Mouse (Mus musculus): ENCODE measurements around the gene N4bp1. TPM values are rescaled to one million over a fixed set of nuclear protein-coding genes. Genes with fewer than 3 reads are reported as not detected.

The N4bp1 gene
- polyA plus RNA-seq, 1 experiment: 7.6 TPM

GRCm38 (mm10) chr8:86798141-86798540, 86.9 kb downstream of the N4bp1 start:
- H3K27me3 ChIP-seq (ENCODE audit: control insufficient read depth, insufficient read depth, insufficient read length): no peaks in the 10 kb centered on the region
- no peaks in the 10 kb centered on the region for H3K79me2 ChIP-seq (ENCODE audit: control insufficient read depth, insufficient read depth)
- no peak overlapping the region for H3ac ChIP-seq (ENCODE audit: control insufficient read depth, insufficient read length)
- peak in 2 of 3 experiments; percentile 31 to 76 for TF ChIP-seq MYOG (IDR thresholded peaks at IDR 0.05; ENCODE audit: control insufficient read depth in 1 of 3, insufficient read depth in 1 of 3, insufficient read length in 2 of 3, low read depth in 2 of 3)
- TF ChIP-seq E2F4 (IDR thresholded peaks at IDR 0.05; ENCODE audit: insufficient read depth): no peak
- no peak for TF ChIP-seq POLR2A (IDR thresholded peaks at IDR 0.05; ENCODE audit: insufficient read length, low read depth)
- peak in 1 of 3 experiments; percentile 73 for TF ChIP-seq MYOD1 (IDR thresholded peaks at IDR 0.05; ENCODE audit: control insufficient read depth in 1 of 3, insufficient read length in 2 of 3, low read depth in 2 of 3)
- peak overlapping the region; percentile 18 for H3K4me2 ChIP-seq (ENCODE audit: low read depth)
- H3K36me3 ChIP-seq (ENCODE audit: control insufficient read depth, insufficient read depth): no peaks in the 10 kb centered on the region
- no peak overlapping the region for H3K4me3 ChIP-seq

GRCm38 (mm10) chr8:86797705-86798104, 87.4 kb downstream of the N4bp1 start:
- H3K79me2 ChIP-seq (ENCODE audit: control insufficient read depth, insufficient read depth): no peaks in the 10 kb centered on the region
- H3K27me3 ChIP-seq (ENCODE audit: control insufficient read depth, insufficient read depth, insufficient read length): no peaks in the 10 kb centered on the region
- H3ac ChIP-seq (ENCODE audit: control insufficient read depth, insufficient read length): no peak overlapping the region
- H3K4me3 ChIP-seq: no peak overlapping the region
- no peaks in the 10 kb centered on the region for H3K36me3 ChIP-seq (ENCODE audit: control insufficient read depth, insufficient read depth)
- TF ChIP-seq MYOG (IDR thresholded peaks at IDR 0.05; ENCODE audit: control insufficient read depth in 1 of 3, insufficient read depth in 1 of 3, insufficient read length in 2 of 3, low read depth in 2 of 3) (peak in 2 of 3 experiments; percentile 4 to 71), E2F4 (IDR thresholded peaks at IDR 0.05; ENCODE audit: insufficient read depth) (no peak), MYOD1 (IDR thresholded peaks at IDR 0.05; ENCODE audit: control insufficient read depth in 1 of 3, insufficient read length in 2 of 3, low read depth in 2 of 3) (peak in 2 of 3 experiments; percentile 5 to 60)
- H3K4me2 ChIP-seq (ENCODE audit: low read depth): peak overlapping the region; percentile 18

GRCm38 (mm10) chr8:86794716-86795115, 90.3 kb downstream of the N4bp1 start:
- H3K4me3 ChIP-seq: no peak overlapping the region
- no peaks in the 10 kb centered on the region for H3K79me2 ChIP-seq (ENCODE audit: control insufficient read depth, insufficient read depth)
- H3K27me3 ChIP-seq (ENCODE audit: control insufficient read depth, insufficient read depth, insufficient read length): no peaks in the 10 kb centered on the region
- no peak overlapping the region for H3K4me2 ChIP-seq (ENCODE audit: low read depth)
- H3K36me3 ChIP-seq (ENCODE audit: control insufficient read depth, insufficient read depth): no peaks in the 10 kb centered on the region
- TF ChIP-seq MYOG (IDR thresholded peaks at IDR 0.05; ENCODE audit: control insufficient read depth in 1 of 3, insufficient read depth in 1 of 3, insufficient read length in 2 of 3, low read depth in 2 of 3) (no peak), TCF3 (IDR thresholded peaks at IDR 0.05; ENCODE audit: insufficient read length, low read depth) (no peak), POLR2A (IDR thresholded peaks at IDR 0.05; ENCODE audit: insufficient read length, low read depth) (no peak)
- H3ac ChIP-seq (ENCODE audit: control insufficient read depth, insufficient read length): no peak overlapping the region

GRCm38 (mm10) chr8:86791542-86791941, 93.5 kb downstream of the N4bp1 start:
- H3ac ChIP-seq (ENCODE audit: control insufficient read depth, insufficient read length): no peak overlapping the region
- H3K4me2 ChIP-seq (ENCODE audit: low read depth): no peak overlapping the region
- no peaks in the 10 kb centered on the region for H3K79me2 ChIP-seq (ENCODE audit: control insufficient read depth, insufficient read depth)
- no peaks in the 10 kb centered on the region for H3K36me3 ChIP-seq (ENCODE audit: control insufficient read depth, insufficient read depth)
- no peak overlapping the region for H3K4me3 ChIP-seq
- no peaks in the 10 kb centered on the region for H3K27me3 ChIP-seq (ENCODE audit: control insufficient read depth, insufficient read depth, insufficient read length)
- TF ChIP-seq POLR2A (IDR thresholded peaks at IDR 0.05; ENCODE audit: insufficient read length, low read depth): no peak
- no peak for TF ChIP-seq CEBPB (IDR thresholded peaks at IDR 0.05; ENCODE audit: insufficient read depth, poor library complexity, severe bottlenecking)
- TF ChIP-seq TCF3 (IDR thresholded peaks at IDR 0.05; ENCODE audit: insufficient read length, low read depth): no peak
- no peak for TF ChIP-seq POLR2AphosphoS2 (IDR thresholded peaks at IDR 0.05; ENCODE audit: insufficient read length, low read depth)
- no peak for TF ChIP-seq MYOG (IDR thresholded peaks at IDR 0.05; ENCODE audit: control insufficient read depth in 1 of 3, insufficient read depth in 1 of 3, insufficient read length in 2 of 3, low read depth in 2 of 3)
- TF ChIP-seq REST (IDR thresholded peaks at IDR 0.05; ENCODE audit: insufficient read depth, insufficient read length): no peak
- no peak for TF ChIP-seq E2F4 (IDR thresholded peaks at IDR 0.05; ENCODE audit: insufficient read depth)
- no peak for TF ChIP-seq MYOD1 (IDR thresholded peaks at IDR 0.05; ENCODE audit: control insufficient read depth in 1 of 3, insufficient read length in 2 of 3, low read depth in 2 of 3)
- no peak for TF ChIP-seq USF1 (IDR thresholded peaks at IDR 0.05; ENCODE audit: low read depth)
- no peak for TF ChIP-seq TCF12 (IDR thresholded peaks at IDR 0.05; ENCODE audit: insufficient read depth, poor library complexity, severe bottlenecking)
- no peak for TF ChIP-seq SRF (IDR thresholded peaks at IDR 0.05; ENCODE audit: control insufficient read depth, insufficient read length, low read depth)
- TF ChIP-seq MAX (IDR thresholded peaks at IDR 0.05; ENCODE audit: low read depth): no peak

- peak in 2 of 3 experiments; percentile 6 to 30 for TF ChIP-seq MYOD1 (IDR thresholded peaks at IDR 0.05; ENCODE audit: control insufficient read depth in 1 of 3, insufficient read length in 2 of 3, low read depth in 2 of 3)
- no peak for TF ChIP-seq CEBPB (IDR thresholded peaks at IDR 0.05; ENCODE audit: insufficient read depth, poor library complexity, severe bottlenecking)
- peak in 1 of 3 experiments; percentile 3 for TF ChIP-seq MYOG (IDR thresholded peaks at IDR 0.05; ENCODE audit: control insufficient read depth in 1 of 3, insufficient read depth in 1 of 3, insufficient read length in 2 of 3, low read depth in 2 of 3)
- TF ChIP-seq TCF3 (IDR thresholded peaks at IDR 0.05; ENCODE audit: insufficient read length, low read depth): no peak
- Histone ChIP-seq H3K27me3 (ENCODE audit: control insufficient read depth, insufficient read depth, insufficient read length) (no peaks in the 10 kb centered on the region), H3K79me2 (ENCODE audit: control insufficient read depth, insufficient read depth) (no peaks in the 10 kb centered on the region), H3K4me3 (no peak overlapping the region), H3ac (ENCODE audit: control insufficient read depth, insufficient read length) (no peak overlapping the region), H3K4me2 (ENCODE audit: low read depth) (no peak overlapping the region), H3K36me3 (ENCODE audit: control insufficient read depth, insufficient read depth) (no peaks in the 10 kb centered on the region)
These were observed 95.5 kb downstream of the N4bp1 start for GRCm38 (mm10) chr8:86789576-86789975.

Measured in myocyte (in vitro differentiated cells).